Mouse (Mus musculus) adrenal gland, adult 8-10 months (tissue): ENCODE data around the gene Maml2. TPM values are rescaled to one million over a fixed set of nuclear protein-coding genes. Genes with fewer than 3 reads are reported as not detected.

Experiments used
- DNase-seq: peaks from one replicate; pipeline ENCODE4 v3.0.0; 2022
- total RNA-seq, 4 experiments: library from RNA; stranded (reverse); gene quantifications; 2 replicates each; pipeline ENCODE4 v1.2.4; 2022

The Maml2 gene
- total RNA-seq, 4 experiments from 2014 or later: 6.7 to 13.7 (median 9.6) TPM

- DNase-seq: no peak
Measured at GRCm38 (mm10) chr9:13620794-13621193, 323.0 kb downstream of the Maml2 start.

- DNase-seq: no peak
Measured at GRCm38 (mm10) chr9:13621941-13622340, 324.2 kb downstream of the Maml2 start.

- DNase-seq: no peak
Measured at GRCm38 (mm10) chr9:13622426-13622825, 324.7 kb downstream of the Maml2 start.

GRCm38 (mm10) chr9:13623892-13624422 lies 326.2 kb downstream of the Maml2 start:
- no peak for DNase-seq

GRCm38 (mm10) chr9:13624780-13625179 lies 327.0 kb downstream of the Maml2 start:
- no peak for DNase-seq

GRCm38 (mm10) chr9:13625215-13625614 lies 327.5 kb downstream of the Maml2 start:
- DNase-seq: no peak

- DNase-seq: no peak
Measured at GRCm38 (mm10) chr9:13626480-13626879, 328.7 kb downstream of the Maml2 start.

GRCm38 (mm10) chr9:13633371-13633770 lies 335.6 kb downstream of the Maml2 start:
- no peak for DNase-seq

GRCm38 (mm10) chr9:13639655-13640054 lies 341.9 kb downstream of the Maml2 start:
- no peak for DNase-seq

- DNase-seq: peak; percentile 20
Measured at GRCm38 (mm10) chr9:13645153-13645552, 347.4 kb downstream of the Maml2 start.

- no peak for DNase-seq
Measured at GRCm38 (mm10) chr9:13651065-13651464, 353.3 kb downstream of the Maml2 start.

GRCm38 (mm10) chr9:13651828-13652227 lies 354.1 kb downstream of the Maml2 start:
- DNase-seq: no peak

- DNase-seq: no peak
Measured at GRCm38 (mm10) chr9:13652389-13652877, 354.7 kb downstream of the Maml2 start.

- no peak for DNase-seq
Measured at GRCm38 (mm10) chr9:13652917-13653316, 355.2 kb downstream of the Maml2 start.

GRCm38 (mm10) chr9:13661768-13662623 lies 364.2 kb downstream of the Maml2 start:
- no peak for DNase-seq

GRCm38 (mm10) chr9:13665487-13665969 lies 367.8 kb downstream of the Maml2 start:
- no peak for DNase-seq

GRCm38 (mm10) chr9:13667955-13668354 lies 370.2 kb downstream of the Maml2 start:
- no peak for DNase-seq

GRCm38 (mm10) chr9:13668742-13669141 lies 371.0 kb downstream of the Maml2 start:
- DNase-seq: no peak

- no peak for DNase-seq
Measured at GRCm38 (mm10) chr9:13671125-13671769, 373.5 kb downstream of the Maml2 start.

- DNase-seq: no peak
Measured at GRCm38 (mm10) chr9:13673304-13673703, 375.5 kb downstream of the Maml2 start.

GRCm38 (mm10) chr9:13678026-13678425 lies 380.3 kb downstream of the Maml2 start:
- DNase-seq: no peak

GRCm38 (mm10) chr9:13679696-13680095 lies 381.9 kb downstream of the Maml2 start:
- no peak for DNase-seq

GRCm38 (mm10) chr9:13681147-13681546 lies 383.4 kb downstream of the Maml2 start:
- no peak for DNase-seq
